Mouse (Mus musculus) MEL (cell line): ENCODE measurements around the gene Gm29094. TPM values are rescaled to one million over a fixed set of nuclear protein-coding genes. Genes with fewer than 3 reads are reported as not detected.
"Not testable (repeated sequence)": the region's sequence is repeated elsewhere in the genome, so short reads cannot be mapped to it uniquely, and the experiment has no call there.

Source experiments
- DNase-seq: peaks from one replicate; pipeline ENCODE4 v3.0.0; 2011; ENCODE audit warnings: low read depth, low spot score
- H3K27ac ChIP-seq: 2 replicates; pipeline ENCODE4 v1.5.1; 2012; ENCODE audit warnings: low read depth, mild to moderate bottlenecking, control low read depth, low read length, moderate library complexity; ENCODE audit not compliant: control insufficient read depth
- H3K27me3 ChIP-seq, 2 experiments: fragments of 150-350 bp in 1 of 2; sonication (generic) in 1 of 2; 2 replicates each; pipeline ENCODE4 v1.6.1; 2012; ENCODE audit warnings: low read length in 2 of 2, mild to moderate bottlenecking in 2 of 2, improper control_type of control experiment in 1 of 2, moderate library complexity in 1 of 2; ENCODE audit not compliant: insufficient read depth in 2 of 2, control insufficient read depth in 1 of 2
- H3K36me3 ChIP-seq, 2 experiments: 2 replicates each; pipeline ENCODE4 v1.6.1; 2012 to 2014; ENCODE audit warnings: low read length in 2 of 2, improper control_type of control experiment in 1 of 2, inconsistent platforms in 1 of 2, mild to moderate bottlenecking in 1 of 2; ENCODE audit not compliant: insufficient read depth in 2 of 2, control insufficient read depth in 1 of 2
- H3K4me1 ChIP-seq, 2 experiments: fragments of 150-350 bp in 1 of 2; sonication (generic) in 1 of 2; 2 replicates each; pipeline ENCODE4 v1.6.1; 2012; ENCODE audit warnings: low read length in 2 of 2, improper control_type of control experiment in 1 of 2, mild to moderate bottlenecking in 1 of 2; ENCODE audit not compliant: insufficient read depth in 2 of 2, control insufficient read depth in 1 of 2
- H3K4me3 ChIP-seq, 2 experiments: fragments of 150-350 bp in 1 of 2; sonication (generic) in 1 of 2; 2 replicates each; pipeline ENCODE4 v1.5.1; 2012; ENCODE audit warnings: low read depth in 2 of 2, low read length in 2 of 2, mild to moderate bottlenecking in 2 of 2, moderate library complexity in 2 of 2, control low read depth in 1 of 2, improper control_type of control experiment in 1 of 2; ENCODE audit not compliant: control insufficient read depth in 1 of 2, insufficient read depth in 1 of 2
- H3K79me2 ChIP-seq: 2 replicates; pipeline ENCODE4 v1.6.1; 2012; ENCODE audit warnings: mild to moderate bottlenecking, low read length, moderate library complexity; ENCODE audit not compliant: control insufficient read depth, poor library complexity, insufficient read depth
- H3K9ac ChIP-seq: 2 replicates; pipeline ENCODE4 v1.6.1; 2012; ENCODE audit warnings: low read depth, mild to moderate bottlenecking, control low read depth, low read length, moderate library complexity; ENCODE audit not compliant: control insufficient read depth, poor library complexity, severe bottlenecking
- H3K9me3 ChIP-seq: fragments of 150-350 bp; sonication (generic); replicated peaks from 2 replicates; pipeline ENCODE4 v1.6.1; 2012; ENCODE audit warnings: mild to moderate bottlenecking, low read length, improper control_type of control experiment, moderate library complexity; ENCODE audit not compliant: insufficient read depth
- EP300 ChIP-seq, 2 experiments: IDR thresholded peaks; 2 replicates each; pipeline ENCODE4 v1.6.1; 2011; ENCODE audit warnings: improper control_type of control experiment in 2 of 2, low read length in 2 of 2, low read depth in 1 of 2, mild to moderate bottlenecking in 1 of 2
- GATA1 ChIP-seq: IDR thresholded peaks from 2 replicates; pipeline ENCODE4 v1.6.1; 2011; ENCODE audit warnings: low read depth, low read length, improper control_type of control experiment
- MAZ ChIP-seq: IDR thresholded peaks from 2 replicates; pipeline ENCODE4 v1.6.1; 2012; ENCODE audit warnings: low read depth, mild to moderate bottlenecking, inconsistent platforms, low read length, improper control_type of control experiment
- MYB ChIP-seq: IDR thresholded peaks from 2 replicates; pipeline ENCODE4 v1.6.1; 2011; ENCODE audit warnings: mild to moderate bottlenecking, low read depth, low read length, improper control_type of control experiment
- RAD21 ChIP-seq: IDR thresholded peaks from 2 replicates; pipeline ENCODE4 v1.6.1; 2011; ENCODE audit warnings: mild to moderate bottlenecking, low read depth, low read length, improper control_type of control experiment
- SMC3 ChIP-seq: IDR thresholded peaks from 2 replicates; pipeline ENCODE4 v1.6.1; 2011; ENCODE audit warnings: low read depth, low read length, improper control_type of control experiment
- UBTF ChIP-seq: IDR thresholded peaks from 2 replicates; pipeline ENCODE4 v1.6.1; 2012; ENCODE audit warnings: low read depth, mild to moderate bottlenecking, inconsistent platforms, low read length, improper control_type of control experiment, moderate library complexity, borderline replicate concordance; ENCODE audit not compliant: insufficient read depth
- ZC3H11A ChIP-seq: IDR thresholded peaks from 2 replicates; pipeline ENCODE4 v1.6.1; 2012; ENCODE audit warnings: low read depth, mild to moderate bottlenecking, inconsistent platforms, low read length, improper control_type of control experiment
- ZMIZ1 ChIP-seq: IDR thresholded peaks from 2 replicates; pipeline ENCODE4 v1.6.1; 2012; ENCODE audit warnings: low read depth, mild to moderate bottlenecking, inconsistent platforms, low read length, improper control_type of control experiment, moderate library complexity
- polyA plus RNA-seq, 2 experiments: library from polyadenylated mRNA; stranded (reverse) in 1 of 2; unstranded in 1 of 2; fragments of >175 nt in 1 of 2; fragments of >200 nt in 1 of 2; gene quantifications; 2 replicates each; pipeline versions ENCODE4 v1.2.1 to v1.2.4; 2012; ENCODE audit warnings: low replicate concordance in 2 of 2, low read depth in 1 of 2; ENCODE audit not compliant: insufficient read length in 2 of 2, insufficient read depth in 1 of 2, missing spikeins in 1 of 2
- total RNA-seq: library from RNA; depleted of rRNA; stranded (reverse); fragments of 300-350 nt; gene quantifications from 2 replicates; pipeline ENCODE4 v1.2.3, GENCODE M21; 2012

Gene Gm29094
- total and polyA plus RNA-seq, 3 experiments = not detected

DNA sequence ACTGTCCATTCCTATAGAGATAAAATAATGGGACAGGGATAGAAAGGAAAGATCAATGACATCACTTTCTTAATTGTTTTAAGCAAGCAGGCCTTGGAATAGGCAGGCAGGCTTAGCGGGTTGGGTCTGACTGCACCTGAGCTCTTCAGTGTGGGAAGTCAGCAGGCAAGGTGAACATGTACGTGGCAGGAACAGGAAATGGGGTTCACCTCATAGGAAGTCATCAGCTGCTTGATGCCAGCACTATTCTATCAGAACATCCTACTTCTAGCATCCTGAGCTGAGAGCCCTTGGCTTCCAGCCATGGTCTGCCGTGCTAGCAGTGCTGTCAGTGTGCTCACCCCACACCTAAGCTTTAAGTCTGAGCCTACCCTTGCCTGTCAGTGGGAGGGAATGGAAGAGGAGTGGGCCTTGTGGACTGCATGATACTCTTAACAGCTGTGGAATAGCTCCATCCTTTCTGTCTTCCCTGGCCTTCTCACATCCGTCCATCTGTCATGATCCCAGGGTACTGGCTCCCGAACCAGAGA is 39.9 kb downstream of the Gm29094 start:
- not testable (repeated sequence) for H3K9me3 ChIP-seq, H3K9ac ChIP-seq, H3K4me3 ChIP-seq, DNase-seq, H3K4me1 ChIP-seq, H3K27ac ChIP-seq, H3K27me3 ChIP-seq, H3K79me2 ChIP-seq, H3K36me3 ChIP-seq

DNA sequence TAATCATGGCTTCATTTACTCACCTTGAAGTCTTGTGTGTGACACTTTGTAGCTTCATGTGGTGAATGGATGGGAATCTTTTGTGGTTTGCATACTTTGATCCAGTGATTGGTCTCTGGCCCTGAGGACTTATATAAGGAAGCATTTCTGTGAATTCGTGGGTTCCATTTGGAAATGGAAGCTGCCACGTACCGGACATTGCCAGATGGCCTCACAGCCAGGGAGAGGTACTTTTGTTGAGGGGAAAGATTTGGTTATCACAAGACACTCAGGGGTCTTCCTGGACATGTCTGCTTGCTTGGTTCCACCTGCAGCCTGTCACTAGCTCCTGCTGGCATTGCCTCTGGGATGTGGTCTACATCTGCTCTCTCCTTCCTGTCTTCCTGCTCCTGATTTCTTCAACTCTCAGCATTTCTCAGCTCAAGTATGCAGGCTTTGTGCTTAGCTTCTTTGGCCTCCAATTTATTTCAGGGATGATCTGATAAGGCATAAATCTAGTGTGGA is 41.4 kb downstream of the Gm29094 start:
- H3K36me3 ChIP-seq, H3K4me1 ChIP-seq, H3K27me3 ChIP-seq, DNase-seq, H3K27ac ChIP-seq, H3K9me3 ChIP-seq, H3K4me3 ChIP-seq, H3K9ac ChIP-seq, H3K79me2 ChIP-seq: not testable (repeated sequence)

DNA sequence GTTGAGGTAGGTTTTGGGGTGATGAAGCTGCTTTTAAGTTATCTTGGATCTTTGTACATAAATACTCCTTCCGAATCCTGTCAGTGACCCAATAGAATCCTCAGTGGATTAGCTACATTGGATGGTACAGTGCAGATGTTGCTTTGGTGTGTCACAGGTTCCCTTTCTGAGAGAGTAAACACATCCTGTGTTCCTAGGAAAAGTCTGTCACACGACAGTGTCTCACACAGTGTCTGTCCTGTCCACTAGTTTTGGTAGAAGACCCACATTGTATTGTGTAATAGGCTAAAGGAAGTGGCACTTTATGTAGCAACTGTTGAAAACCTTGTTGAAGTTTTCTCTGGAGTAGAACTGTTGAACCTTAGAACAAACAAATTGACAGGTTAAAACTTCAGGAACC is 54.2 kb downstream of the Gm29094 start:
- no peak for DNase-seq
- H3K4me1 ChIP-seq = no peaks in the 10 kb centered on the region
- no peaks in the 10 kb centered on the region for H3K27me3 ChIP-seq
- no peaks in the 10 kb centered on the region for H3K79me2 ChIP-seq
- no peaks in the 10 kb centered on the region for H3K36me3 ChIP-seq
- no peak overlapping the region for H3K27ac ChIP-seq
- TF ChIP-seq SMC3 (no peak), RAD21 (no peak), MYB (no peak), ZMIZ1 (no peak), ZC3H11A (no peak)
- H3K9me3 ChIP-seq = no peaks in the 10 kb centered on the region
- H3K9ac ChIP-seq = no peak overlapping the region
- H3K4me3 ChIP-seq = no peak overlapping the region

DNA sequence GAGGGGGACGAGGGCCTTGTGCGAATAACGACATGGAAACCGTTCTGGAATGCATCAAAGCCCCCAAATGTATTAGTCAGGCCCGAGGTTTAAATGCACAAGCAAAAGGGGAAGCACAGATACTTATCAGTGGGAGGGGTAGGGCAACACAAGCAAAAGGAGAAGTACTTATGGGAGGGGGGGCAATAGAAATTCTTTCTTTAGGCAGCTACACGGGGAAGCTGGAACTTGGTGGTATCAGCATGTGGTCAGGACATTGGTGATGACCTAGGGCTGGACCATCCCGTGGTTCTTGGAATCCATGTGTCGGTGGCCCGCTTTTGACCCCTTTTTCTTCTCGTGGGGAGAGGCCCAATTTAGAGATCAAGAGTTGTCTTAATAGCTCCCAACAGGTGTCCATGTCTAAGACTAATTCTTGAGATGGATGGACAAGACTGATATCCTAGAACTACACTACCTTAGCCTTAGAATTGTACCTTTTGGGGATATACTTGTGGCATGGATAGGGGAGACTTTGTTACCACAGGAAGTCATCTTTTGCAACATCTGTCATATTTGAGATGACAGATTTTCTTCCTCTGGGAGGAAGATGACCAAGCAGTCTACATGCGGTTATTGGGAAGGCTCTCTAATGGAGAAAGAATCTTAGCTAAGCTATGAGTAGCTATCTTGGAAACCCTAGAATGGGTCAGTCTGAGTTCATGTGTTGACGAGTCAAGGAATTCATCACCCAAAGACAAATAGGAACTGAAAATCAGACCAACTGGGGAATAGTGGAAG is 57.6 kb downstream of the Gm29094 start:
- Histone ChIP-seq H3K27me3 (no peaks in the 10 kb centered on the region), H3K4me1 (no peaks in the 10 kb centered on the region), H3K4me3 (no peak overlapping the region), H3K79me2 (no peaks in the 10 kb centered on the region), H3K27ac (no peak overlapping the region), H3K9ac (no peak overlapping the region), H3K9me3 (no peaks in the 10 kb centered on the region), H3K36me3 (no peaks in the 10 kb centered on the region)
- peak in 1 of 2 experiments; percentile 44; a peak in 1 of 4 replicates for TF ChIP-seq EP300 (IDR thresholded peaks at IDR 0.05; ENCODE audit: low read depth in 1 of 2, low read length in 2 of 2)
- TF ChIP-seq MAZ = peak; percentile 57; the same call in 1 of the 2 replicates
- TF ChIP-seq GATA1 = peak; percentile 42; the same call in 1 of the 2 replicates
- no peak for TF ChIP-seq UBTF
- DNase-seq = peak; percentile 21
